ENCODE assay signal across 14 mouse cellular contexts in genomic region chr19:25187681-25188080, GRCm38 (mm10). TPM values are rescaled to one million over a fixed set of nuclear protein-coding genes. Genes with fewer than 3 reads are reported as not detected.
A peak's percentile ranks its signal among the peaks of the same experiment; 100 is the strongest.
DNase-seq lines count a peak whose midpoint lies in the region; ATAC-seq lines count a peak whose summit lies in the region.
"Had no signal": no experiment of that assay in that cellular context is flagged by ENCODE, and none has a peak within 500 bp of the region (broad histone marks: within the 10 kb centered on the region; RNA-seq: fewer than 3 reads in every experiment).

No protein-coding gene starts in this region.

- no peaks in the 10 kb centered on the region for H3K27me3 ChIP-seq in embryonic facial prominence, embryonic 15.5 days
- no peaks in the 10 kb centered on the region for H3K27me3 ChIP-seq in midbrain, embryonic 16.5 days (ENCODE audit: control insufficient read depth, insufficient read depth, low read depth, low read length)
- H3K27me3 ChIP-seq: forebrain, embryonic 13.5 days; hindbrain, embryonic 12.5 days; megakaryocyte, embryonic 14.5 days had no signal

- H3K27ac ChIP-seq in embryonic facial prominence, embryonic 15.5 days (replicated peaks): no peak overlapping the region
- no peak overlapping the region for H3K27ac ChIP-seq in midbrain, embryonic 16.5 days (ENCODE audit: low read length)
- H3K27ac ChIP-seq: forebrain, embryonic 13.5 days; hindbrain, embryonic 12.5 days; layer of hippocampus, adult 2 months had no signal

- H3K4me1 ChIP-seq in embryonic facial prominence, embryonic 15.5 days: peaks cover 11% of the 10 kb centered on the region; the same call in 1 of the 2 replicates
- 0 out of 2 replicates have a peak, but pooled peaks cover under 1% of the 10 kb centered on the region for H3K4me1 ChIP-seq in midbrain, embryonic 16.5 days (ENCODE audit: control insufficient read depth, insufficient read depth, low read length)
- H3K4me1 ChIP-seq: forebrain, embryonic 13.5 days; hindbrain, embryonic 12.5 days; megakaryocyte, embryonic 14.5 days had no signal

- no peak overlapping the region for H3K9ac ChIP-seq in embryonic facial prominence, embryonic 15.5 days
- no peak overlapping the region for H3K9ac ChIP-seq in midbrain, embryonic 16.5 days (ENCODE audit: low read depth, low read length)
- H3K9ac ChIP-seq: forebrain, embryonic 13.5 days; hindbrain, embryonic 12.5 days had no signal

- 0 out of 2 replicates have a peak, but pooled peaks have one; percentile 27 for ATAC-seq in embryonic facial prominence, embryonic 15.5 days (ENCODE audit: insufficient number of reproducible peaks, low FRiP score, low TSS enrichment, low read depth)
- no peak for ATAC-seq in midbrain, embryonic 16.5 days
- ATAC-seq: activated CD4-positive, CD25-positive, alpha-beta regulatory T cell, adult 4 months; forebrain, embryonic 13.5 days had no signal

- no peak overlapping the region for H3K4me3 ChIP-seq in embryonic facial prominence, embryonic 15.5 days (replicated peaks)
- H3K4me3 ChIP-seq in midbrain, embryonic 16.5 days (ENCODE audit: low read depth, low read length): no peak overlapping the region
- H3K4me3 ChIP-seq: forebrain, embryonic 13.5 days; hindbrain, embryonic 12.5 days; layer of hippocampus, adult 2 months; megakaryocyte, embryonic 14.5 days had no signal

- 62% methylated on average over 18 of the region's 18 CpGs for WGBS in embryonic facial prominence, embryonic 15.5 days
- WGBS in midbrain, embryonic 16.5 days: 84% methylated on average over 18 of the region's 18 CpGs

- peak overlapping the region; percentile 22; the same call in 1 of the 2 replicates for H3K4me2 ChIP-seq in embryonic facial prominence, embryonic 15.5 days (replicated peaks)
- H3K4me2 ChIP-seq in midbrain, embryonic 16.5 days (ENCODE audit: low read length): no peak overlapping the region
- H3K4me2 ChIP-seq: forebrain, embryonic 13.5 days; hindbrain, embryonic 12.5 days had no signal

- H3K9me3 ChIP-seq in embryonic facial prominence, embryonic 15.5 days (replicated peaks): no peaks in the 10 kb centered on the region
- no peaks in the 10 kb centered on the region for H3K9me3 ChIP-seq in midbrain, embryonic 16.5 days (replicated peaks; ENCODE audit: control insufficient read depth, low read length, poor library complexity, severe bottlenecking)
- H3K9me3 ChIP-seq: forebrain, embryonic 13.5 days; hindbrain, embryonic 12.5 days; megakaryocyte, embryonic 14.5 days had no signal

- peak; percentile 6 to 12 for DNase-seq in left cerebral cortex, adult 18-20 months (ENCODE audit: low spot score in 2 of 2)
- no peak for DNase-seq in left cerebral cortex, adult 9 months (ENCODE audit: low spot score in 2 of 2)
- peak; percentile 52 for DNase-seq in R1 (ENCODE audit: low read depth, low spot score)
- peak; percentile 43 to 53 for DNase-seq in kidney, postnatal 36 days
- no peak for DNase-seq in urinary bladder, adult 2 months (ENCODE audit: low spot score)
- DNase-seq in urinary bladder, postnatal 36 days (ENCODE audit: low spot score in 2 of 2): no peak
- DNase-seq: cerebellum, postnatal 36 days had no signal

- 0 out of 2 replicates have a peak, but pooled peaks cover 4% of the 10 kb centered on the region for H3K36me3 ChIP-seq in embryonic facial prominence, embryonic 15.5 days
- no peaks in the 10 kb centered on the region for H3K36me3 ChIP-seq in midbrain, embryonic 16.5 days (ENCODE audit: control insufficient read depth, insufficient read depth, low read length)
- H3K36me3 ChIP-seq: hindbrain, embryonic 12.5 days had no signal

RNA-seq across cellular contexts. Expression of gene Kank1, which starts 49.1 kb away (rescaled TPM):
- total RNA-seq in left cerebral cortex, adult 18-20 months (2021): 10 to 100 TPM; 13.4 to 13.6 TPM
- 26.2 and 26.6 TPM in 2 replicates for polyA plus RNA-seq in embryonic facial prominence, embryonic 15.5 days (2015; fragmentation: Nextera tagmentation; extraction: Ambion mirVana)
- 65.5 and 74.0 TPM in 2 replicates for polyA plus RNA-seq in urinary bladder, adult 2 months (2012; rRNA removed)
- polyA plus RNA-seq in midbrain, embryonic 16.5 days (2015; fragmentation: Nextera tagmentation; extraction: Ambion mirVana): 6.0 and 8.4 TPM in 2 replicates
- polyA plus RNA-seq: activated CD4-positive, CD25-positive, alpha-beta regulatory T cell, adult 4 months had no signal

Comparison
In these comparisons a context has a peak if more than half of its experiments do, and no peak if none do; other contexts are left out.
1. DNase-seq: peak in left cerebral cortex, adult 18-20 months (2 of 2), R1 (single experiment) and kidney, postnatal 36 days (2 of 2); none in left cerebral cortex, adult 9 months (0 of 2), urinary bladder, adult 2 months (single experiment) and urinary bladder, postnatal 36 days (0 of 2).